Mouse (Mus musculus): Measurements from ENCODE around the gene Xcl1. TPM values are rescaled to one million over a fixed set of nuclear protein-coding genes. Genes with fewer than 3 reads are reported as not detected.
"Not testable (repeated sequence)": the region's sequence is repeated elsewhere in the genome, so short reads cannot be mapped to it uniquely, and the experiment has no call there.

The Xcl1 gene
- not detected for total RNA-seq (2022)

DNA sequence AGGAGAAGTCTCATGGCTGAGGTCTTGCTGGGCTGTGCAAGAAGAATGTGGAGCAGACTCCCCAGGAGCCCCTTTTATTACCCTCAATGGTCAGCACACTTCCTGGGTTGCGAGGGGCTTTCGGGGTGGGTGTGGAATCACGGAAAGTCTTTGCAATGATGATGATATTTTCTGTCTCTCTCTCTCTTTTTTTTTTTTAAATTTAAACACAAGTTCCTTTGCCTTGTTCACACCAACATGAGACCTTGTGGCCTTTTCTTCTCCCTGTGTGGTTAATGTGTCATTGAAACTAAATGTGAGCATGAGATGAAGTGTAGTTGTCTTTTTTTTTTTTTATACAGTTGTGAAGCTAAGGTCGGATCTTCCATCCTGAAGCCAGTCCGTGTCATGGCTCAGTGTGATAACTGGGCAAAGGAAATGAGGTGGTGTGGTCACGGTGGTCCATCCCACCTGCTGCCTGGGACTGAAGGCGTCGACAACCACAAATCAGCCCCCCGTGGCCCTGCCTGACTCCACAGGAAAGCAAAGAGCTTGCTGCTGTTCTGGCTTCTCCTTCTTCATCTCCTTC, at the start of gene Xcl1:
Gene Xcl1 (minus strand): TSS at position 51 of the 568 bp plus-strand sequence.
- DNase-seq (ENCODE audit: low spot score in 2 of 2), result no peak

DNA sequence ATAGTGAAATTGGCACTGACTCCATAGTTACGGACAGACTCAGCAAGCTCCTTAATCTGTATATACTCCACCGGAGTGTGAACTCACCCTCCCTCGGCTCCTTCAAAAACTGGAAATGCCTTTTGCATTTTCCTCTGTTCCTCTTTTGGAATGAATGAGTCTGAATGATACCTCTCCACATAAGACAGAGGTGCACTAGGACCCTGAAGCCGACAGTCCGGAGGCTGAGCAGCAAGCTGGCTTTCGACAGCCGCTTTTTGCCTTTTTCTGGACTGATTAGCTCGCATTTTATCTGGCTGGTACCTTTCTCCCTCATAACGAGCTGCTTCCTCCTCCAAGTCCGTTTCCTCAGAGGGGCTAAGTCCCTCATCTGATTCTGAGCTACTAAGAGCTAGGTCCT, 49.4 kb upstream of the Xcl1 start:
- DNase-seq (ENCODE audit: low spot score in 2 of 2), result not testable (repeated sequence)

GRCm38 (mm10) chr1:164977351-164977750, 42.0 kb upstream of the Xcl1 start:
- DNase-seq (ENCODE audit: low spot score in 2 of 2), result no peak

- no peak for DNase-seq (ENCODE audit: low spot score in 2 of 2)
Observed at GRCm38 (mm10) chr1:164975729-164976128, 40.4 kb upstream of the Xcl1 start.

DNA sequence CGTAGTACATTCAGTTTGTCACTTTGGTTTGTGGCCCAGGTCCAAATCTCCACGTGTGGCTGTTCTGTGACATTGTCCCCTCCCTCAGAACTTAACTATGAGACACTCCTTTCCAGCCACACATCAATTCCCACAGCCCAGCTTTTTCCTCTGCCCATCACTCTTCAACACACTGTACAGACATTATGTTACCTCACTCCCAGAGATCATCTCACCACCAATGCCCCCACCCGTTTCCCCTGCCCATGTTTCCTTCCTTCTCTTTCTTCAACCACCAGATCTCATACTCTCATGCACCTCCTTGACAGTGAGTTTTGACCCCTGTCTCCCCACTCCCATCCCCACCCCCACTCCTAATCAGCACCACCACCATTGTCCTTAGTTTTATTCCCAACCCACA, 39.9 kb upstream of the Xcl1 start:
- no peak for DNase-seq (ENCODE audit: low spot score in 2 of 2)

DNA sequence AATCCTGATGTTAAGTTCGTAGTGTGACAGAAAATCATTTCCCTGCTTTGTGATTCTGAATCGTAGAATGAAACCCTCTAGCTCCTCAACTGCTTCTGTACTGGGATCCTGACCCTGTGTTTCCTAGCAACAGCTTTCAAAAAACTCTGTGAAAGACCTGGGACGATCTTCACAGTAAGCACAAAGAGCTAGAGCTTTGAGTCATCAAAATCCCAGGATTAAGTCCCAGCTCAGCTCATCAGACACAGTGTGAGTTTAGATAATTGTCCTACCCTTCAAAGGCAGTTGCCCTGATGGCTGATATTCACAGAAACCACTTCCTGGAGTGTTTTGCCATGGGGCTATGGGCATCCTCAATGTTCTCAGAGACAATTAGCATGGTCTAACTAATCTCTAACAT, 38.5 kb upstream of the Xcl1 start:
- no peak for DNase-seq (ENCODE audit: low spot score in 2 of 2)

GRCm38 (mm10) chr1:164973341-164973740, 38.0 kb upstream of the Xcl1 start:
- DNase-seq (ENCODE audit: low spot score in 2 of 2), result no peak

- no peak for DNase-seq (ENCODE audit: low spot score in 2 of 2)
Observed at GRCm38 (mm10) chr1:164972744-164973143, 37.4 kb upstream of the Xcl1 start.

GRCm38 (mm10) chr1:164966095-164966698, 30.9 kb upstream of the Xcl1 start:
- no peak for DNase-seq (ENCODE audit: low spot score in 2 of 2)

GRCm38 (mm10) chr1:164960610-164961009, 25.3 kb upstream of the Xcl1 start:
- DNase-seq (ENCODE audit: low spot score in 2 of 2), result no peak

GRCm38 (mm10) chr1:164959787-164960385, 24.6 kb upstream of the Xcl1 start:
- DNase-seq (ENCODE audit: low spot score in 2 of 2), result no peak

DNA sequence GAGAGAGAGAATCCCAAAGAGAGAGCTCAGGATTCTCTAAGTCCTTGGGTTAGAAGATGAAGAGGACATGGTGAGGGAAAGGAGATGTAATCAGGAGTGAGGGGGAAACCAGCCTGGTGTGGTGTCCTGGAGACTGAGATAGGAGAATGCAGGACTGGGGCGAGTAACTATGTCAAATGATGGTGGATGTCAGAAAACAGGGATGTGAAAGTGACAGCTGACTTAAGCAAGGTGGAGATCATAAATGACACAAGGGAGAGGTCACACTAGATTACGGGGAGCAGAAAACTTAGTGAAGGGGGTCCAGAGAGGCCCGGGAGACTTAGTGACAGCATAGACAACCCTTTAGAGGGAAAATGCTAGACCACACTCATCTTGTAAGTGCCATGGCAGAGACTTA, 23.8 kb upstream of the Xcl1 start:
- DNase-seq (ENCODE audit: low spot score in 2 of 2), result no peak

GRCm38 (mm10) chr1:164957974-164958373, 22.6 kb upstream of the Xcl1 start:
- no peak for DNase-seq (ENCODE audit: low spot score in 2 of 2)

- DNase-seq (ENCODE audit: low spot score in 2 of 2), result no peak
Observed at GRCm38 (mm10) chr1:164956725-164957399, 21.5 kb upstream of the Xcl1 start.

DNA sequence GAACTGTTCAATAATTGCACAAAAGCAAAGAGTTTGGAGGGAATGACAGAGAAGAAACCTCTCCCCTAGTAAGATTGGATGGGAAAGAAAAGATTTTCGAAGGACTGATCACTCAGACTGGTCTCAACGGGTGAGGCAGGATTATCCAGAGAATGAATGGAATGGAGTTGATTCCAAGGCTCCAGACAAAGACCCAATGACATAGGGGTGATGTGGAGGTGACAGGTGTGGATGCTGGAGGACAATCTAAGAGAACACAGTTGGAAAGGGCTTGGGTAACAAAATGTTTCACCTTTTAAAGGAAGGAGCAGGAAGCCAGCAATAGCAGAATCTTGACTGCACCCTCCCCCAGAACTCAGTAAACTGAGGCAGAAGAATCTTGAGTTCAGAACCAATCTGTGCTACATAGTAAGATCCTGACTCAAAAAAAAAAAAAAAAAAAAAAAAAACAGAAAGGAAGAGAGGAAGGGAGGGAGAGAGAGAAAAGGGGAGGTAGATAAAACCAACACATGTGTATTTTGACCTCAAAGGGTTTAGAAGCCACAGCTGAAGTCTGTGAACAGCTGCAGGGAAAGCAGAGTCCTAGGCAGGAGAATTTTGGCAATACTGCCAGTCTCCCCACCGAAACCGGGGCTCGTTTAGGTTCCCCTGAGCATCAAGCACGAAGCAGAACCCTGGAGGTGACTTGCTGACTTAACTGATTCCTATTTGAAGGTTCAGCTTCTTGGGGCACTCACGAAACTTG, 20.3 kb upstream of the Xcl1 start:
- DNase-seq (ENCODE audit: low spot score in 2 of 2), result no peak

DNA sequence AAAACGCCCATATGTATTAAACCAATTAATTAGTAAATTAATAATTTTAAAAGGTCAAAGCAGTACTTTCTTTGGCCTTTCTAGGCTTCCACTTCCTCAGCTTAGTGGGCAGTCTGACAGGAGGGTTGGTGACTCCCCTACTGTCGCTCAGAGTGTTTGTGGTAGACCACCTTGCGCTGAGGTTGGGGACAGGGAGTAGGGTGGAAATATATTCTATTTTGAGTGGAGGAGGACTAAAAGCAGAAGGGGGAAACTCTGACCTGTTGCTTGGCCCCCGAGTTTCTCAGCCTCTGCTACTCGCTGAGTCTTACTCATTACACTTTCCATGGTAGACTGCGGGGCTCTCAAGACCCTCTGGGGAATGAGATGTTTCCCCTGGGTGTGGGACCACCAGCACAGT, 18.2 kb upstream of the Xcl1 start:
- no peak for DNase-seq (ENCODE audit: low spot score in 2 of 2)

DNA sequence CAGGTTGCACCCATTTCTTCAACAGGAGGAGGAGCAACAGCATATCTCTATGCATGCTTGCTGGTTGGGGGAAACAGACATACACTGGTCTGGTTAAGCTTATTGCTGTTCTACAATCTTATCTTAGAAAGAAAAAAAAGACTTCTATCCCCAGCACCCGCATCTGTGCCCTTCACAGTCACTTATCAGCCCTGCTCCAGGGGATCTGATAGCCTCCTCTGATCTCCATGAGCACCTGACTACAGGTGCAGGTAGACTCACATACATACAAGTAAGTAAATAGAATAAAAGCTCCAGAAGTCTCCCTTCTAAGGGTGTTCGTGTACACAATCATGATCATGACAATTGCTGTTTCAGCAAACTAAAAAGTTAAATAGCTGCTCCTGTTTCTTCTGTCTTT, 733 bp upstream of the Xcl1 start:
- no peak for DNase-seq (ENCODE audit: low spot score in 2 of 2)

- DNase-seq (ENCODE audit: low spot score in 2 of 2), result no peak
Observed at GRCm38 (mm10) chr1:164933441-164934188, 1.7 kb downstream of the Xcl1 start.

DNA sequence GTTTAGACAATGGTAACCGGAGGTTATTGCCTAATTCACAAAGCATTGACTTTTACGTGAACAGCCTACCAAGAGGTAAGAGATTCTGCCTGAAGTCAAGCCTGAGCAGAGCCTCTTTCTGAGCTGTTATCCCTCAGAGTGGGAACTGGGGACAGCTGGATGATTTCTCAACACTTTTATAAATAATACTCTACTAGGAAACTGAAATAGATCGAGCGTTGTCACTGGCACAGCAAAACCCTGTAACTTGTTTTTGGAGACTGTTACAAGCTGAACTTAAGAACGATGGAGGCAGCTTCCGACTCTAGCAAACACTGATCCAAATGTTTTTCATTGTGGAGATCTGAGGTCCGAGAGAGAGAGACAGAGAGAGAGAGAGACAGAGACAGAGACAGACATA, 4.2 kb downstream of the Xcl1 start:
- no peak for DNase-seq (ENCODE audit: low spot score in 2 of 2)

DNA sequence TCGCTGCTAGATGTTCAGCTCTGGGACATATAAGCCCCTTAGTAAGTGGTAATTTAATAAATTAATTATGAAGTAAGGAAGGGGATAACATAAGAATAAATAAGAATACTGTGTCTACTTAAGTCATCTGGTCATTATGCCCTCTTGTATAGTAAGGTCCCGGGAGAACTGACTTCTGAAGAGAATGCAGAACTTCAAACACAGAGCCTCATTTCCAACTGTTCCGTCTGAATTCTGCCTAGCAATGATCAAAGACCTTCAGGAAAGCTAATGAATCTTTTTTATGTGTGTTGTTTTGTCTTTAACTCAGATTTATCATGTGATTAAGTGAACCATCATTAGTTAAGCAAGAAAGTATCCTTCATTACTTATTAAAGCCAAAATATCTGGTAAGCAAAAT, 5.3 kb downstream of the Xcl1 start:
- DNase-seq (ENCODE audit: low spot score in 2 of 2), result no peak

GRCm38 (mm10) chr1:164926534-164927160, 8.7 kb downstream of the Xcl1 start:
- no peak for DNase-seq (ENCODE audit: low spot score in 2 of 2)

Data from gastrocnemius, adult 8-10 months (tissue).